Mouse (Mus musculus) lung, embryonic 15.5 days (tissue): ENCODE results near the gene Draxin. TPM values are rescaled to one million over a fixed set of nuclear protein-coding genes. Genes with fewer than 3 reads are reported as not detected.
"Not testable (repeated sequence)": the region's sequence is repeated elsewhere in the genome, so short reads cannot be mapped to it uniquely, and the experiment has no call there.

Source experiments
- ATAC-seq: fragments of 200-750 bp; cut with Nextera tagmentation; 2 replicates; pipeline ENCODE4 v1.8.0; 2017; ENCODE audit warnings: moderate number of reproducible peaks, borderline replicate concordance; ENCODE audit not compliant: low FRiP score, low TSS enrichment; ENCODE audit errors: extremely low read depth
- H3K27ac ChIP-seq: fragments of 300-500 bp; sonication (generic); 2 replicates; pipeline ENCODE4 v1.5.1; 2015; ENCODE audit warnings: moderate library complexity, mild to moderate bottlenecking, inconsistent platforms
- H3K27me3 ChIP-seq: fragments of 300-500 bp; sonication (generic); 2 replicates; pipeline ENCODE4 v1.6.1; 2015; ENCODE audit warnings: inconsistent platforms
- H3K36me3 ChIP-seq: fragments of 300-500 bp; sonication (generic); 2 replicates; pipeline ENCODE4 v1.6.1; 2015; ENCODE audit warnings: inconsistent platforms
- H3K4me1 ChIP-seq: fragments of 300-500 bp; sonication (generic); 2 replicates; pipeline ENCODE4 v1.6.1; 2015; ENCODE audit warnings: inconsistent platforms
- H3K4me2 ChIP-seq: fragments of 300-500 bp; sonication (generic); 2 replicates; pipeline ENCODE4 v1.6.1; 2015; ENCODE audit warnings: inconsistent platforms, mild to moderate bottlenecking, moderate library complexity
- H3K4me3 ChIP-seq: fragments of 300-500 bp; sonication (generic); 2 replicates; pipeline ENCODE4 v1.5.1; 2015; ENCODE audit warnings: mild to moderate bottlenecking, inconsistent platforms
- H3K9ac ChIP-seq: fragments of 300-500 bp; sonication (generic); 2 replicates; pipeline ENCODE4 v1.6.1; 2015; ENCODE audit warnings: inconsistent platforms
- H3K9me3 ChIP-seq: fragments of 300-500 bp; sonication (generic); 2 replicates; pipeline ENCODE4 v1.6.1; 2016; ENCODE audit warnings: inconsistent platforms
- WGBS: fragments of 180-500 bp; shearing (Covaris S2); methylation state at CpG from one replicate; pipeline ENCODE4 v1.1.7; 2015; 5-methylcytosine and 5-hydroxymethylcytosine counted together
- polyA plus RNA-seq: library from polyadenylated mRNA; unstranded; fragments of >200 nt; fragmentation: Nextera tagmentation; extraction: Ambion mirVana; gene quantifications from 2 replicates; pipeline ENCODE4 v1.2.1, GENCODE M21; 2015

Gene Draxin
- polyA plus RNA-seq, 1 experiment from 2014 or later = 0.07 TPM

- H3K27ac ChIP-seq = no peak overlapping the region
- H3K36me3 ChIP-seq = no peaks in the 10 kb centered on the region
- peaks cover 49% of the 10 kb centered on the region for H3K27me3 ChIP-seq
- H3K9ac ChIP-seq = no peak overlapping the region
- ATAC-seq = no peak
- peaks cover 16% of the 10 kb centered on the region for H3K4me1 ChIP-seq
- H3K4me3 ChIP-seq = no peak overlapping the region
- no peak overlapping the region for H3K4me2 ChIP-seq
- H3K9me3 ChIP-seq = no peaks in the 10 kb centered on the region
- 38% methylated on average over 1 of the region's 1 CpGs for WGBS
Measured at GRCm38 (mm10) chr4:148128241-148128640, 2.3 kb downstream of the Draxin start.

GRCm38 (mm10) chr4:148122694-148123066 is 7.8 kb downstream of the Draxin start:
- Histone ChIP-seq H3K4me3 (no peak overlapping the region), H3K9me3 (no peaks in the 10 kb centered on the region), H3K27ac (no peak overlapping the region), H3K4me2 (no peak overlapping the region), H3K4me1 (no peaks in the 10 kb centered on the region), H3K36me3 (no peaks in the 10 kb centered on the region), H3K27me3 (peaks cover under 1% of the 10 kb centered on the region; the same call in 1 of the 2 replicates), H3K9ac (no peak overlapping the region)
- no peak for ATAC-seq
- 74% methylated on average over 3 of the region's 3 CpGs for WGBS

DNA sequence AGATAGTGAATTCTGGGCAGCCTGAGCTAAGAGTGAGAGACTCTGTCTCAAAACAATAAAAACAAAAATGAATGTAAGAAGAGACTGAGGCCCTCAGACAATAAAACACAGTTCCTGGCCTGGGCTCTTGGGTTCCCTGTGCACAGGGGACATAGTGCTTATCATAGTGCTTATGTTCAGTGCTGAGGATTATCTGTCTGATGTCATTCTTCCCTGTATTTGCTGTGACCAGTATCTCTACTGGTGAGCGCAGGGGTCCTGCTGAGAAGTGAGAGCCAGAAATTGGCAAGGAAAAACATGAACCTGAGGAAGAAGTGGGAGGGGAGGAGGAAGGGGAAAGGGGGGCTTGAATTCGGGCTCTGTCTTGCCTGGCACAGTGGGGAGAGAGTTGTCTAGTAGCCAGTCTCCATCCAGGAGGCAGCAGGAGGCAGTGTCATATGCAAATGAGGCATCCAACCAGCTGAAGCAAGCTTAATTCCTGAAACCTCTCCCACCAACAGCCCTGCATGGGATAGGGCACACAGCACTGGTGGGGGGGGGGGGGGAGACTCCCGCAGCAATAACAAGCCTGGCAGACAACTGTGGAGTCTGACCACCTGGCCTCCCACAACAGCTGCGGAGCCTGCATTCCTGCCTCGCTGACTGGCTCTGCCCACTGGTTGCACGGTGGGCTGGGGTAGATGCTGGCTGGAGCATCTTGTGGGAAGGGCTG is 8.4 kb downstream of the Draxin start:
- 13% methylated on average over 6 of the region's 6 CpGs for WGBS
- H3K9ac ChIP-seq = no peak overlapping the region
- no peak for ATAC-seq

DNA sequence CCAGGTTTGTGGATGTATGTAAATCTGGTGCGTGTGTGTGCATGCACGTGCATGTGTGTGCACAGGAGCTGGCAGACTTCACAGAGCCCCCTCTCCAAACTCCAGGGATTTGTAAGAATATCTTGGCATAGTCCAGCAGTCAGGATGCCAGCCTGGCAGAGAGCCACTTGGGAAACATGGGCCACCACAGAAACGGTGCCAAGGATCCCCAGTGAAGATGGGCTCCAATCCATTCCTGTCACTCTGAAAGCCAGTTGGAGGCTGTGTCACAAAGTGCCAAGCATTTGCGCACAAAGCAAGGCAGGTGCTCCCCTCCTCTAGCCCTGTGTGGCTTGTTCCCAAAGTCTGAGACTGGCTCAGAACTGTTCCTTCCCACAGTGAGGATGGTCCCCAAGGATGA is 9.1 kb downstream of the Draxin start:
- Histone ChIP-seq H3K27me3 (no peaks in the 10 kb centered on the region), H3K4me2 (no peak overlapping the region), H3K27ac (no peak overlapping the region), H3K36me3 (no peaks in the 10 kb centered on the region), H3K4me1 (no peaks in the 10 kb centered on the region), H3K4me3 (no peak overlapping the region), H3K9ac (no peak overlapping the region), H3K9me3 (no peaks in the 10 kb centered on the region)
- WGBS = 74% methylated on average over 4 of the region's 4 CpGs
- no peak for ATAC-seq

More for the DNA sequence above, 8.4 kb downstream of the Draxin start:
- H3K4me1 ChIP-seq = no peaks in the 10 kb centered on the region
- no peak overlapping the region for H3K27ac ChIP-seq
- no peak overlapping the region for H3K4me2 ChIP-seq
- H3K9me3 ChIP-seq = no peaks in the 10 kb centered on the region
- no peak overlapping the region for H3K4me3 ChIP-seq
- no peaks in the 10 kb centered on the region for H3K36me3 ChIP-seq
- no peaks in the 10 kb centered on the region; the same call in 1 of the 2 replicates for H3K27me3 ChIP-seq

DNA sequence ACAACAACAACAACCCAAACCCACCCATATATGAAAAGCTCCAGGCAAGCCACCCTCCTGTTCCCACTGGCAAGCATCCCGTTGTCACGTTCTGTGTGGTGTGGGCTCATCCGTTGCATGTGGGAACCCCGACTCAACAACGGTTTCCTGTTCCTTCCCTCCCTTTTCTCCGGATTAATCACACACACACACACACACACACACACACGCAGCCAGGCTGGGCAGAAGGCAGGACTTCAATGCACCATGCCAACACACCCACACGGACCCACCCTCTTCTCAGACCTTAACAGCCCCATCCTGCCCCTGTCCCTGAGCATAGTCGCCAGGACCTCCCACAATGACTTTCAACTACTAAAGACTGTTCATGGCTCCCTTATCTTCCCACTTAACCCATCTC is 9.9 kb downstream of the Draxin start:
- H3K4me1 ChIP-seq = no peaks in the 10 kb centered on the region
- 73% methylated on average over 9 of the region's 9 CpGs for WGBS
- H3K4me2 ChIP-seq = no peak overlapping the region
- no peak overlapping the region for H3K4me3 ChIP-seq
- H3K9me3 ChIP-seq = no peaks in the 10 kb centered on the region
- no peak for ATAC-seq
- H3K9ac ChIP-seq = no peak overlapping the region
- no peaks in the 10 kb centered on the region for H3K36me3 ChIP-seq
- no peaks in the 10 kb centered on the region for H3K27me3 ChIP-seq
- H3K27ac ChIP-seq = no peak overlapping the region

- H3K9ac ChIP-seq, H3K9me3 ChIP-seq, ATAC-seq, H3K4me1 ChIP-seq, H3K4me2 ChIP-seq, H3K27me3 ChIP-seq, H3K4me3 ChIP-seq, H3K36me3 ChIP-seq, H3K27ac ChIP-seq: not testable (repeated sequence)
- 75% methylated on average over 9 of the region's 9 CpGs for WGBS
Measured at GRCm38 (mm10) chr4:148119578-148119977, 10.9 kb downstream of the Draxin start.

- H3K36me3 ChIP-seq = no peaks in the 10 kb centered on the region
- WGBS = 71% methylated on average over 4 of the region's 4 CpGs
- no peak overlapping the region for H3K4me2 ChIP-seq
- H3K27me3 ChIP-seq = 0 out of 2 replicates have a peak, but pooled peaks cover 7% of the 10 kb centered on the region
- no peak overlapping the region for H3K4me3 ChIP-seq
- H3K9ac ChIP-seq = no peak overlapping the region
- no peaks in the 10 kb centered on the region for H3K9me3 ChIP-seq
- ATAC-seq = no peak
- H3K27ac ChIP-seq = no peak overlapping the region
- H3K4me1 ChIP-seq = no peaks in the 10 kb centered on the region; the same call in 1 of the 2 replicates
Measured at GRCm38 (mm10) chr4:148117392-148117791, 13.1 kb downstream of the Draxin start.

- no peak for ATAC-seq
- no peaks in the 10 kb centered on the region for H3K36me3 ChIP-seq
- 0 out of 2 replicates have a peak, but pooled peaks cover 7% of the 10 kb centered on the region for H3K27me3 ChIP-seq
- H3K9me3 ChIP-seq = no peaks in the 10 kb centered on the region
- no peaks in the 10 kb centered on the region; the same call in 1 of the 2 replicates for H3K4me1 ChIP-seq
- no peak overlapping the region for H3K4me2 ChIP-seq
- H3K9ac ChIP-seq = no peak overlapping the region
- H3K27ac ChIP-seq = no peak overlapping the region
- H3K4me3 ChIP-seq = no peak overlapping the region
- 69% methylated on average over 4 of the region's 4 CpGs for WGBS
Measured at GRCm38 (mm10) chr4:148116657-148117056, 13.8 kb downstream of the Draxin start.

DNA sequence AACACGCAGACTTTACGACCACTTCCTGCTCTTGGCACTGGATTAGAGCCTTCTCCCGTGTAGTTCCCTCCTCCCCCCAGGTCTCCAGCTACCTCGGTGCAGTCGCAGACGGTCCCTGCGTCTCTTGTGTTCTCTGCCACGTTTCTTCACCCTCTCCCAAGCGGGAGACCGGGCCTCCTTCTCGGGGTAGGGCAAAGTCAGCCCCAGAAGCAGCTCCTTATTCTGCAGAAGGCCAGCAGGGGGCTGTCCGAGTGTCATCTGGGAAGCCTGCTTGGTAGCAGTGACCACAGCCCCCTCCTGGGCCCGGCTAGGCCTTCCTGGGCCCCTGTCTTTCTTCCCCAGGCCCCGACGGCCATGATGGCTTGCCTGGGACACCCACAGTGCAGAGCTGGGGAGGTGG is 15.0 kb downstream of the Draxin start:
- H3K4me3 ChIP-seq = no peak overlapping the region
- WGBS = 1% methylated on average over 15 of the region's 15 CpGs
- 0 out of 2 replicates have a peak, but pooled peaks cover 7% of the 10 kb centered on the region for H3K27me3 ChIP-seq
- H3K27ac ChIP-seq = no peak overlapping the region
- H3K36me3 ChIP-seq = no peaks in the 10 kb centered on the region
- no peak overlapping the region for H3K9ac ChIP-seq
- H3K4me2 ChIP-seq = peak overlapping the region; percentile 23; the same call in 1 of the 2 replicates
- no peak for ATAC-seq
- no peaks in the 10 kb centered on the region; the same call in 1 of the 2 replicates for H3K4me1 ChIP-seq
- H3K9me3 ChIP-seq = no peaks in the 10 kb centered on the region

GRCm38 (mm10) chr4:148114758-148115391 is 15.6 kb downstream of the Draxin start:
- H3K36me3 ChIP-seq = no peaks in the 10 kb centered on the region
- WGBS = 5% methylated on average over 15 of the region's 15 CpGs
- H3K27ac ChIP-seq = no peak overlapping the region
- peak overlapping the region; percentile 23; the same call in 1 of the 2 replicates for H3K4me2 ChIP-seq
- H3K4me3 ChIP-seq = no peak overlapping the region
- no peaks in the 10 kb centered on the region for H3K9me3 ChIP-seq
- peaks cover 7% of the 10 kb centered on the region; the same call in 1 of the 2 replicates for H3K27me3 ChIP-seq
- H3K9ac ChIP-seq = no peak overlapping the region
- ATAC-seq = 0 out of 2 replicates have a peak, but pooled peaks have one; percentile 39
- no peaks in the 10 kb centered on the region; the same call in 1 of the 2 replicates for H3K4me1 ChIP-seq

- no peak overlapping the region for H3K4me2 ChIP-seq
- ATAC-seq = no peak
- 70% methylated on average over 12 of the region's 12 CpGs for WGBS
- H3K9me3 ChIP-seq = no peaks in the 10 kb centered on the region
- peaks cover 12% of the 10 kb centered on the region; the same call in 1 of the 2 replicates for H3K27me3 ChIP-seq
- H3K4me3 ChIP-seq = no peak overlapping the region
- H3K9ac ChIP-seq = no peak overlapping the region
- H3K36me3 ChIP-seq = no peaks in the 10 kb centered on the region
- peaks cover 14% of the 10 kb centered on the region for H3K4me1 ChIP-seq
- H3K27ac ChIP-seq = no peak overlapping the region
Measured at GRCm38 (mm10) chr4:148112519-148112918, 18.0 kb downstream of the Draxin start.

DNA sequence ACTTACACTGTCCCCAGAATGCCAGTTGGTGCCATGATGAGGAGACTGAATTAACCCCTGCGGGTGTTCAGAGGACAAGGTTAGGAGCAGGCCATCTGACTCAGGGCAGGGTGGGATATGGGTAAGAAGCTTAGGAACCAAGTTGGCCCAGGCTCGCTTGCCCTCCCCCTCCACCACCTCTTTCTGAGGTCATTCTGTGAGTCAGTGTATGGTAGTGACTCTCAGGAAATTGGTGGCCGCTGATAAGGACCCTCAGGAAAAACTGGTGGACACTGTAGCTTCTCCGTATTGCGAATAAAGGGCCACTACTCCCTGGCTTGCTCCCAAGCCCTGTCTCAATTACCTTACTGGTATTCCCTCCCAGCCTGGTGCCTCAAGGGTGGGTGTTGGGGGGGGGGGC is 21.3 kb downstream of the Draxin start:
- no peak overlapping the region for H3K27ac ChIP-seq
- WGBS = 66% methylated on average over 5 of the region's 5 CpGs
- H3K9me3 ChIP-seq = no peaks in the 10 kb centered on the region
- no peak overlapping the region for H3K4me2 ChIP-seq
- H3K4me3 ChIP-seq = no peak overlapping the region
- no peak for ATAC-seq
- H3K36me3 ChIP-seq = no peaks in the 10 kb centered on the region
- H3K4me1 ChIP-seq = peaks cover 17% of the 10 kb centered on the region
- H3K27me3 ChIP-seq = peaks cover 11% of the 10 kb centered on the region; the same call in 1 of the 2 replicates
- no peak overlapping the region for H3K9ac ChIP-seq
